Mouse (Mus musculus) CD8-positive naive resting alpha-beta T cell, adult 57 days (primary cell): Measurements from ENCODE around the gene Btbd9. TPM values are rescaled to one million over a fixed set of nuclear protein-coding genes. Genes with fewer than 3 reads are reported as not detected.

Source experiments
- total RNA-seq: library from RNA; stranded (reverse); gene quantifications from one replicate; pipeline ENCODE4 v1.2.4, GENCODE M21; 2023

Btbd9 gene
- 56.0 TPM for total RNA-seq

DNA sequence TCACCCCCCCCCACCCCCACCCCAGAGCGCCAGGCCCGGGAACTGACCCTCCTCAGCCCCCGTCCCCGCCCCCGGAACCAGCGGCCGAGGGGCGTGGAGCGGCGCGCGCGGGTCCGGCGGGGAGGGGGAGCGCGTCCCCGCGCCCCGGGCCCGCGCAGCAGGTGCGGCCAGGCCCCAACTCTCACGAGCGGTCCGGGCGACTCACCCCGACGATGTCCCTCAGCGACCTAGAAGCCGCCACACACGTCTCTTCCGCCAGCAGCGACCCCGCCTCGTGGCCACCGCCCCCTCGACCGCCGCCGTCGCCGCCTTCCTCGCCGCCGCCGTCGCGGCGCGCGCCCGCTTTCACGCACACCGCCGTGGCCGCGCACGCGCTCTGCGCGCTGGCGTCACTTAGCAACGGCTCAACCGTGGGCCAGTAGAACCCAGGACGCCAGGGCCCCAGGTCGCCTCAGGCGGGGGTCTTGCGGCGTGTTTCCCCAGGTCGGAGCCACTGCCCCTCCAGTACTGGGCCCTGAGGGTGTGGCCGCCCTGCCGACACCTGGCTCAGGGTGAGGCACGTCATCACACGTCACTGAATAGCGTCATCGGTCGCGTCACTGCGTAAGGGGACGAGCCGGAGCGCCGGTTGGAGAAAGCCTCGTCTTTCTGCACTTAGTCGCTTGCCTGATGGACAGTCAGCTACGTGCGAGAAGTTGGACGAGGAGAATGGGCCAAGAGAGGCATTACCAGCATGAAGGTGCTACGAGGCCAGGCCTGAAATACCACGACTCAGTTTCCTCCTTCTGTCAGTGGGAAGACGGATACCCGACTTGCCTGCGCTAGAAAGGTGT lies at the start of gene Btbd9:
Gene Btbd9 (minus strand): TSS at position 548 of the 833 bp plus-strand sequence.

DNA sequence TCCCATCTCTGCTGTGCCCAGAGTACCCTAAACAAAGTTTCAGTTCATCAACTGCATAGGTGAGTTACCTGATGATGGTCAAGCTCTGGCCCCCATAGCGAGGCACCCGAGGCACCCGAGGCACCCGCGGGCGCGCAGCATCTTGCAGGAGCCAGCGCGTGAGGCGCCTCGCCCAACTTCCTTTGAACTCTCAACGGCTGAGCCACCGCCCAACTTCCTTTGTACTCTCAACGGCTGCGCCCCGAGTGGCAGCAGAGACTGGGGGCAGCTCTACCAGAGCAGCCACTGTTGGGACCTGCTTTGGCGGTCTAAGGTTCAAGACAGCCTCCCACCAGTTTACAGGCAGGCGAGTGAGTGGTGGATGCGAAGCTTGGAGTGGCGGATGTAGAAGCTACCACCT lies 47.8 kb upstream of the Btbd9 start, which contains the start of gene Dnah8:
Gene Dnah8 (plus strand): TSS at position 223 of the 400 bp plus-strand sequence.

Other genes with a start within 250 kb of the Btbd9 start
- gene Dnah8, start 47.9 kb upstream of the Btbd9 start, total RNA-seq = 92.9 TPM
- gene Glo1, start 50.4 kb upstream of the Btbd9 start, total RNA-seq = 63.3 TPM